Mouse (Mus musculus): Measurements from ENCODE around the gene Crybb1.

- TF ChIP-seq CTCF (IDR thresholded peaks at IDR 0.05; ENCODE audit: extremely low read depth, insufficient read depth, insufficient read length, insufficient replicate concordance) = no peak
- no peak for TF ChIP-seq POLR2A (IDR thresholded peaks at IDR 0.05; ENCODE audit: low read depth, low read length)
These were observed 15.3 kb downstream of the Crybb1 start for GRCm38 (mm10) chr5:112270764-112271541.
